Mouse (Mus musculus): ENCODE data around the gene Syngr4.
"Not testable (repeated sequence)": the region's sequence is repeated elsewhere in the genome, so short reads cannot be mapped to it uniquely, and the experiment has no call there.

The Syngr4 gene

GRCm38 (mm10) chr7:45916056-45917003, 19.8 kb upstream of the Syngr4 start:
- DNase-seq (ENCODE audit: low read depth, low spot score) = peak; percentile 93

GRCm38 (mm10) chr7:45915011-45915410, 18.5 kb upstream of the Syngr4 start:
- DNase-seq (ENCODE audit: low read depth, low spot score) = no peak

GRCm38 (mm10) chr7:45914067-45914466, 17.6 kb upstream of the Syngr4 start:
- no peak for DNase-seq (ENCODE audit: low read depth, low spot score)

GRCm38 (mm10) chr7:45909145-45909544, 12.6 kb upstream of the Syngr4 start:
- DNase-seq (ENCODE audit: low read depth, low spot score) = peak; percentile 57

- DNase-seq (ENCODE audit: low read depth, low spot score) = no peak
These were observed 11.9 kb upstream of the Syngr4 start for GRCm38 (mm10) chr7:45908384-45908783.

- DNase-seq (ENCODE audit: low read depth, low spot score) = peak; percentile 42
These were observed 10.1 kb upstream of the Syngr4 start for GRCm38 (mm10) chr7:45906622-45907021.

- no peak for DNase-seq (ENCODE audit: low read depth, low spot score)
These were observed 6.0 kb upstream of the Syngr4 start for GRCm38 (mm10) chr7:45902481-45903002.

GRCm38 (mm10) chr7:45901562-45901961, 5.0 kb upstream of the Syngr4 start:
- peak; percentile 80 for DNase-seq (ENCODE audit: low read depth, low spot score)

GRCm38 (mm10) chr7:45898125-45898524, 1.6 kb upstream of the Syngr4 start:
- DNase-seq (ENCODE audit: low read depth, low spot score) = peak; percentile 82

GRCm38 (mm10) chr7:45897258-45897757, 794 bp upstream of the Syngr4 start:
- peak; percentile 91 for DNase-seq (ENCODE audit: low read depth, low spot score)

- no peak for DNase-seq (ENCODE audit: low read depth, low spot score)
These were observed 490 bp downstream of the Syngr4 start for GRCm38 (mm10) chr7:45895931-45896516.

GRCm38 (mm10) chr7:45892651-45893050, 3.9 kb downstream of the Syngr4 start:
- no peak for DNase-seq (ENCODE audit: low read depth, low spot score)

GRCm38 (mm10) chr7:45887246-45887645, 9.3 kb downstream of the Syngr4 start:
- no peak for DNase-seq (ENCODE audit: low read depth, low spot score)

GRCm38 (mm10) chr7:45881011-45881410, 15.5 kb downstream of the Syngr4 start:
- DNase-seq (ENCODE audit: low read depth, low spot score) = no peak

GRCm38 (mm10) chr7:45880531-45880930, 16.0 kb downstream of the Syngr4 start:
- no peak for DNase-seq (ENCODE audit: low read depth, low spot score)

- DNase-seq (ENCODE audit: low read depth, low spot score) = not testable (repeated sequence)
These were observed 18.2 kb downstream of the Syngr4 start, which contains the start of gene Grin2d for GRCm38 (mm10) chr7:45878278-45878677. Gene Grin2d (minus strand): TSS chr7:45878378.

- DNase-seq (ENCODE audit: low read depth, low spot score) = no peak
These were observed 19.6 kb downstream of the Syngr4 start for GRCm38 (mm10) chr7:45876895-45877294.

GRCm38 (mm10) chr7:45873061-45873947, 23.2 kb downstream of the Syngr4 start:
- DNase-seq (ENCODE audit: low read depth, low spot score) = peak; percentile 68

- DNase-seq (ENCODE audit: low read depth, low spot score) = peak; percentile 88
These were observed 23.9 kb downstream of the Syngr4 start, which contains the start of gene Kdelr1 for GRCm38 (mm10) chr7:45872624-45873023. Gene Kdelr1 (plus strand): TSS chr7:45872772.

- no peak for DNase-seq (ENCODE audit: low read depth, low spot score)
These were observed 26.0 kb downstream of the Syngr4 start for GRCm38 (mm10) chr7:45870282-45871058.
